Mouse (Mus musculus) intestine, embryonic 14.5 days (tissue): ENCODE data around the gene Per2. TPM values are rescaled to one million over a fixed set of nuclear protein-coding genes. Genes with fewer than 3 reads are reported as not detected.

ENCODE experiments used
- ATAC-seq: fragments of 200-750 bp; cut with Nextera tagmentation; replicated peaks from 2 replicates; pipeline ENCODE4 v1.8.0; 2017; ENCODE audit warnings: low read depth, moderate number of reproducible peaks, moderate TSS enrichment, moderate library complexity; ENCODE audit not compliant: low FRiP score, low TSS enrichment
- DNase-seq: peaks from one replicate; pipeline ENCODE4 v3.0.0-alpha.2; 2018; ENCODE audit warnings: low spot score
- H3K27ac ChIP-seq: fragments of 300-500 bp; sonication (generic); 2 replicates; pipeline ENCODE4 v1.5.1; 2014; ENCODE audit warnings: low read depth, mild to moderate bottlenecking, control low read depth
- H3K27me3 ChIP-seq: fragments of 300-500 bp; sonication (generic); replicated peaks from 2 replicates; pipeline ENCODE4 v1.6.1; 2014; ENCODE audit warnings: low read length, control low read depth; ENCODE audit not compliant: control insufficient read depth, insufficient read depth
- H3K36me3 ChIP-seq: fragments of 300-500 bp; sonication (generic); 2 replicates; pipeline ENCODE4 v1.6.1; 2014; ENCODE audit warnings: low read length, control low read depth; ENCODE audit not compliant: control insufficient read depth, insufficient read depth
- H3K4me1 ChIP-seq: fragments of 300-500 bp; sonication (generic); replicated peaks from 2 replicates; pipeline ENCODE4 v1.6.1; 2014; ENCODE audit warnings: low read length, control low read depth, mixed read lengths; ENCODE audit not compliant: control insufficient read depth, insufficient read depth
- H3K4me2 ChIP-seq: fragments of 300-500 bp; sonication (generic); 2 replicates; pipeline ENCODE4 v1.6.1; 2014; ENCODE audit warnings: low read length
- H3K4me3 ChIP-seq: fragments of 300-500 bp; sonication (generic); 2 replicates; pipeline ENCODE4 v1.5.1; 2014; ENCODE audit warnings: low read depth, low read length, control low read depth, mixed read lengths
- H3K9ac ChIP-seq: fragments of 300-500 bp; sonication (generic); 2 replicates; pipeline ENCODE4 v1.6.1; 2014; ENCODE audit warnings: mild to moderate bottlenecking, low read length
- H3K9me3 ChIP-seq: fragments of 300-500 bp; sonication (generic); 2 replicates; pipeline ENCODE4 v1.6.1; 2016; ENCODE audit warnings: low read length, control low read depth; ENCODE audit not compliant: control insufficient read depth
- WGBS: fragments of 180-500 bp; shearing (Covaris S2); extraction: QIAGEN DNeasy Blood & Tissue Kit; methylation state at CpG from one replicate; pipeline ENCODE4 v1.1.7; 2014; 5-methylcytosine and 5-hydroxymethylcytosine counted together
- polyA plus RNA-seq: library from polyadenylated mRNA; unstranded; fragments of >200 nt; fragmentation: Nextera tagmentation; extraction: Ambion mirVana; gene quantifications from 2 replicates; pipeline ENCODE4 v1.2.1, GENCODE M21; 2014

Per2 gene
- polyA plus RNA-seq, 1 experiment from 2014 or later: 6.7 TPM

- Histone ChIP-seq H3K9ac (no peak overlapping the region), H3K27ac (no peak overlapping the region), H3K4me2 (no peak overlapping the region), H3K36me3 (peaks cover 44% of the 10 kb centered on the region), H3K4me3 (no peak overlapping the region), H3K4me1 (no peaks in the 10 kb centered on the region), H3K27me3 (no peaks in the 10 kb centered on the region), H3K9me3 (peaks cover 6% of the 10 kb centered on the region; the same call in 1 of the 2 replicates)
- 74% methylated on average over 8 of the region's 8 CpGs for WGBS
- ATAC-seq (no peak), DNase-seq (no peak)
Measured at GRCm38 (mm10) chr1:91446060-91446459, 13.1 kb downstream of the Per2 start.

- no peak overlapping the region for H3K4me3 ChIP-seq
- H3K4me1 ChIP-seq: no peaks in the 10 kb centered on the region
- ATAC-seq (no peak), DNase-seq (no peak)
- H3K27ac ChIP-seq: no peak overlapping the region
- H3K36me3 ChIP-seq: peaks cover 51% of the 10 kb centered on the region
- WGBS: 88% methylated on average over 17 of the region's 17 CpGs
- H3K27me3 ChIP-seq: no peaks in the 10 kb centered on the region
- no peak overlapping the region for H3K9ac ChIP-seq
- peaks cover 6% of the 10 kb centered on the region; the same call in 1 of the 2 replicates for H3K9me3 ChIP-seq
- no peak overlapping the region for H3K4me2 ChIP-seq
Measured at GRCm38 (mm10) chr1:91444841-91445830, 14.0 kb downstream of the Per2 start.

GRCm38 (mm10) chr1:91442350-91442990, 16.7 kb downstream of the Per2 start:
- no peak overlapping the region for H3K9ac ChIP-seq
- no peak overlapping the region for H3K27ac ChIP-seq
- H3K27me3 ChIP-seq: no peaks in the 10 kb centered on the region
- no peak overlapping the region for H3K4me2 ChIP-seq
- DNase-seq: no peak
- 76% methylated on average over 6 of the region's 7 CpGs for WGBS
- ATAC-seq: no peak
- peaks cover 3% of the 10 kb centered on the region; the same call in 1 of the 2 replicates for H3K9me3 ChIP-seq
- H3K4me1 ChIP-seq: no peaks in the 10 kb centered on the region
- peaks cover 50% of the 10 kb centered on the region for H3K36me3 ChIP-seq
- H3K4me3 ChIP-seq: no peak overlapping the region

- no peak for ATAC-seq
- Histone ChIP-seq H3K27me3 (no peaks in the 10 kb centered on the region), H3K27ac (no peak overlapping the region), H3K4me1 (no peaks in the 10 kb centered on the region), H3K9me3 (no peaks in the 10 kb centered on the region), H3K4me3 (no peak overlapping the region), H3K4me2 (no peak overlapping the region), H3K36me3 (peaks cover 50% of the 10 kb centered on the region), H3K9ac (no peak overlapping the region)
- no peak for DNase-seq
- 96% methylated on average over 3 of the region's 3 CpGs for WGBS
Measured at GRCm38 (mm10) chr1:91441855-91442254, 17.3 kb downstream of the Per2 start.

GRCm38 (mm10) chr1:91439776-91440175, 19.3 kb downstream of the Per2 start:
- H3K4me1 ChIP-seq: peaks cover 14% of the 10 kb centered on the region
- no peak for ATAC-seq
- H3K9me3 ChIP-seq: no peaks in the 10 kb centered on the region
- 88% methylated on average over 8 of the region's 8 CpGs for WGBS
- no peak overlapping the region for H3K9ac ChIP-seq
- no peaks in the 10 kb centered on the region for H3K27me3 ChIP-seq
- H3K4me2 ChIP-seq: no peak overlapping the region
- H3K36me3 ChIP-seq: peaks cover 46% of the 10 kb centered on the region
- H3K27ac ChIP-seq: no peak overlapping the region
- H3K4me3 ChIP-seq: no peak overlapping the region
- no peak for DNase-seq

- Histone ChIP-seq H3K4me1 (peaks cover 14% of the 10 kb centered on the region), H3K9ac (no peak overlapping the region), H3K4me2 (no peak overlapping the region), H3K4me3 (no peak overlapping the region), H3K27me3 (no peaks in the 10 kb centered on the region), H3K36me3 (peaks cover 37% of the 10 kb centered on the region), H3K27ac (no peak overlapping the region), H3K9me3 (no peaks in the 10 kb centered on the region)
- DNase-seq (no peak), ATAC-seq (no peak)
- WGBS: 87% methylated on average over 7 of the region's 7 CpGs
Measured at GRCm38 (mm10) chr1:91437573-91437972, 21.6 kb downstream of the Per2 start.

- H3K4me2 ChIP-seq: no peak overlapping the region
- no peak overlapping the region for H3K4me3 ChIP-seq
- DNase-seq: no peak
- no peaks in the 10 kb centered on the region for H3K9me3 ChIP-seq
- H3K27ac ChIP-seq: no peak overlapping the region
- ATAC-seq: no peak
- peaks cover 42% of the 10 kb centered on the region for H3K36me3 ChIP-seq
- WGBS: 92% methylated on average over 3 of the region's 3 CpGs
- peaks cover 14% of the 10 kb centered on the region for H3K4me1 ChIP-seq
- no peak overlapping the region for H3K9ac ChIP-seq
- no peaks in the 10 kb centered on the region for H3K27me3 ChIP-seq
Measured at GRCm38 (mm10) chr1:91437083-91437400, 22.1 kb downstream of the Per2 start.

GRCm38 (mm10) chr1:91436380-91437082, 22.6 kb downstream of the Per2 start:
- Histone ChIP-seq H3K4me1 (peaks cover 14% of the 10 kb centered on the region), H3K9me3 (no peaks in the 10 kb centered on the region), H3K9ac (no peak overlapping the region), H3K36me3 (peaks cover 48% of the 10 kb centered on the region), H3K27me3 (no peaks in the 10 kb centered on the region), H3K4me2 (no peak overlapping the region), H3K4me3 (no peak overlapping the region), H3K27ac (peak overlapping the region; percentile 72)
- WGBS: 60% methylated on average over 6 of the region's 6 CpGs
- no peak for DNase-seq
- ATAC-seq: 0 out of 2 replicates have a peak, but pooled peaks have one; percentile 36
